Mouse (Mus musculus) ES-E14 (cell line): ENCODE data around the gene Btbd3.

ENCODE experiments used
- MAFK ChIP-seq: IDR thresholded peaks from 2 replicates; pipeline ENCODE4 v1.6.1; 2014; ENCODE audit warnings: mild to moderate bottlenecking, low read depth, low read length, inconsistent platforms; ENCODE audit not compliant: insufficient read depth
- ZC3H11A ChIP-seq: IDR thresholded peaks from 2 replicates; pipeline ENCODE4 v1.6.1; 2012; ENCODE audit warnings: low read depth, mild to moderate bottlenecking, inconsistent platforms, low read length, borderline replicate concordance

- TF ChIP-seq MAFK: no peak
- TF ChIP-seq ZC3H11A: no peak
These were observed 106.1 kb downstream of the Btbd3 start for GRCm38 (mm10) chr2:138362474-138362873.
